Comparison of ENCODE assay signal across 21 mouse cellular contexts in genomic region chr11:77913505-77913904, GRCm38 (mm10). TPM values are rescaled to one million over a fixed set of nuclear protein-coding genes. Genes with fewer than 3 reads are reported as not detected.
"Had no signal": no experiment of that assay in that cellular context is flagged by ENCODE, and none has a peak within 500 bp of the region (broad histone marks: within the 10 kb centered on the region; RNA-seq: fewer than 3 reads in every experiment).

No protein-coding gene starts in this region.

- H3K4me1 ChIP-seq: liver, embryonic 12.5 days; liver, embryonic 15.5 days; megakaryocyte, embryonic 14.5 days had no signal

- H3K27me3 ChIP-seq: midbrain, embryonic 15.5 days had no signal

- H3K27ac ChIP-seq: layer of hippocampus, adult 2 months; limb, embryonic 10.5 days; limb, embryonic 13.5 days; liver, embryonic 12.5 days; liver, embryonic 15.5 days; midbrain, embryonic 15.5 days; neural tube, embryonic 12.5 days; neural tube, embryonic 15.5 days; stomach, embryonic 15.5 days had no signal

- H3K4me2 ChIP-seq: limb, embryonic 13.5 days; liver, embryonic 12.5 days; liver, embryonic 15.5 days; midbrain, embryonic 11.5 days; midbrain, embryonic 15.5 days; neural tube, embryonic 12.5 days; neural tube, embryonic 15.5 days; stomach, embryonic 15.5 days had no signal

- H3K4me3 ChIP-seq: layer of hippocampus, adult 2 months; limb, embryonic 13.5 days; liver, embryonic 12.5 days; liver, embryonic 15.5 days; megakaryocyte, embryonic 14.5 days; midbrain, embryonic 15.5 days; neural tube, embryonic 12.5 days; neural tube, embryonic 15.5 days; stomach, embryonic 15.5 days had no signal

- DNase-seq: kidney, adult 18-20 months; layer of hippocampus, adult 9-11 months; liver; lung, adult 2 months; lung, postnatal 14 days; right cerebral cortex, adult 18-20 months; right cerebral cortex, postnatal 14 days; right cerebral cortex, postnatal 4 days; thymus, postnatal 25 days had no signal

- H3K36me3 ChIP-seq: limb, embryonic 10.5 days; limb, embryonic 13.5 days; liver, embryonic 12.5 days; liver, embryonic 15.5 days; midbrain, embryonic 15.5 days; neural tube, embryonic 12.5 days; neural tube, embryonic 15.5 days; stomach, embryonic 15.5 days had no signal

- H3K9ac ChIP-seq: limb, embryonic 13.5 days; liver, embryonic 12.5 days; liver, embryonic 15.5 days; midbrain, embryonic 15.5 days; neural tube, embryonic 12.5 days; neural tube, embryonic 15.5 days; stomach, embryonic 15.5 days had no signal

- H3K9me3 ChIP-seq: limb, embryonic 10.5 days; limb, embryonic 13.5 days; liver, embryonic 12.5 days; liver, embryonic 15.5 days; megakaryocyte, embryonic 14.5 days; midbrain, embryonic 15.5 days; neural tube, embryonic 12.5 days; neural tube, embryonic 15.5 days; stomach, embryonic 15.5 days had no signal

- ATAC-seq: liver, embryonic 12.5 days; midbrain, embryonic 15.5 days had no signal

RNA-seq across cellular contexts. Expression of gene Sez6, which starts 17.1 kb away (rescaled TPM):
- polyA plus RNA-seq: kidney, embryonic 14.5 days had no signal
